ENCODE assay signal across 8 mouse cellular contexts in the genomic region with DNA sequence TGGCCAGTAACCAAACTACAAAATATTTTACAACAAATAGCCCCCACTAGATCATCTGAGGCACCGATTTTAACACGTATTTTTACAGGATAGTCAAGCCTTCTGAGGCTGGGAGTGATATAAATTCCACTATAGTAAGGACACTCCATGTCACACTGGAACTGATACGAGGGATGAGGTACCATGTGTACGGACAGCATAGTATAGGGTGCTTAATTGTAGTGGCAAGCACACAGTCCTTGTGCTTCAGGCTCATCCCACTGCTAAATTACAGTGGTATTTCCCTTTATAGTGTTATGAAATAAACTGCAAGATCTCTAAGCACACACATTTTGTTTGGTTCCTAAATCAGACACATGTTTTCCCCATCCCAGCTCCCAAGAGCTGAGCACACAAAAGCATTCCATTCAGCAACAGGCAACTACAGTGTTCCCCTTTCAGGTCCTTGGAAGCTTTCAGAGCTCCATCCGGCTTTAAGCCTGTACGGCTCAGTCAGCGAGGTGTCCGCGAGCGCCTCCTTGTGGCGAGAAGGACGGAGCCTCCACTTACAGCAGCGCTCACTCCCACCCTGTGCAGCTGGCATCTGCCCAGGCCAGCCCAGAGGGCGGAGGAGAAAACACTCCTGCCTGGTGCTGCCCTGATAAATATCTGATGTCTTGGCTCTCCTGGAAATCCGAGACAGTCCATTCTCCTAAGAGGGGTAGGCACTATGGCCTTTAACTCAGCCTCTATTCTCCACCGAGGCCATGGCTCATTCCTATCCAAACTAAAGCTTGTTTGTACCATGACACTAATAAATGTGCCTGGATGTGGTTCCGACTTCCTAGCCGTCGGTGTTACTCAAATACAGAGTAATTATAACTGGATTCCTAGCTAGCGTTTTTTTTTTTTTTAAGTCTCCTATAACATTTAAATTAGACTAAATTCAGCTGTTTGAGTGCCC.
DNase-seq lines count a peak whose midpoint lies in the region; ATAC-seq and TF ChIP-seq lines count a peak whose summit lies in the region.

No protein-coding gene starts in this region.

- 41% methylated on average over 20 of the region's 20 CpGs for WGBS in heart, adult 2 months
- 22% methylated on average over 20 of the region's 20 CpGs for WGBS in limb, embryonic 13.5 days
- 35% methylated on average over 20 of the region's 20 CpGs for WGBS in neural tube, embryonic 12.5 days

- H3K9me3 ChIP-seq in limb, embryonic 13.5 days, result no peaks in the 10 kb centered on the region
- no peaks in the 10 kb centered on the region for H3K9me3 ChIP-seq in neural tube, embryonic 12.5 days

- peak; percentile 94 for ATAC-seq in limb, embryonic 13.5 days (ENCODE audit: low FRiP score, low read depth)
- peak; percentile 88 for ATAC-seq in neural tube, embryonic 12.5 days (ENCODE audit: low FRiP score, low read depth)

- intact Hi-C loops in heart, adult 2 months (cut with DNase I), result no loop called here
- intact Hi-C loops in heart, postnatal 25 days (cut with DNase I), result no loop called here
- intact Hi-C loops in gastrocnemius, postnatal 14 days (cut with DNase I; ENCODE audit: low total_unique reads), result no loop called here

- H3K79me2 ChIP-seq in heart, adult 2 months (replicated peaks; ENCODE audit: control insufficient read depth, insufficient read depth, low read length), result no peaks in the 10 kb centered on the region

- H3K4me1 ChIP-seq in heart, adult 2 months (ENCODE audit: control insufficient read depth, insufficient read depth, low read length), result no peaks in the 10 kb centered on the region
- peaks cover 28% of the 10 kb centered on the region for H3K4me1 ChIP-seq in limb, embryonic 13.5 days
- peaks cover 17% of the 10 kb centered on the region; the same call in 1 of the 2 replicates for H3K4me1 ChIP-seq in neural tube, embryonic 12.5 days

- TF ChIP-seq POLR2A in heart, adult 2 months (IDR thresholded peaks at IDR 0.05; ENCODE audit: insufficient read depth, low read depth, low read length), result no peak

- peak; percentile 13 to 19 for DNase-seq in heart, adult 2 months
- DNase-seq in heart, postnatal 25 days (ENCODE audit: low spot score), result no peak
- peak; percentile 92 for DNase-seq in embryo, embryonic 10 days (ENCODE audit: low spot score)
- peak; percentile 79 for DNase-seq in gastrocnemius, postnatal 14 days
- peak; percentile 69 for DNase-seq in kidney, adult 9 months
- DNase-seq in thymus, postnatal 0 days (ENCODE audit: low spot score), result peak; percentile 10

- no peaks in the 10 kb centered on the region for H3K36me3 ChIP-seq in heart, adult 2 months (ENCODE audit: control insufficient read depth, insufficient read depth, low read length)
- H3K36me3 ChIP-seq in limb, embryonic 13.5 days, result no peaks in the 10 kb centered on the region
- no peaks in the 10 kb centered on the region for H3K36me3 ChIP-seq in neural tube, embryonic 12.5 days

- H3K4me3 ChIP-seq in heart, adult 2 months, result no peak overlapping the region
- H3K4me3 ChIP-seq in limb, embryonic 13.5 days, result no peak overlapping the region
- H3K4me3 ChIP-seq in neural tube, embryonic 12.5 days, result no peak overlapping the region

- H3K27me3 ChIP-seq in heart, adult 2 months (ENCODE audit: control insufficient read depth, insufficient read depth, low read length), result no peaks in the 10 kb centered on the region
- 0 out of 2 replicates have a peak, but pooled peaks cover 11% of the 10 kb centered on the region for H3K27me3 ChIP-seq in limb, embryonic 13.5 days
- peaks cover 9% of the 10 kb centered on the region; the same call in 1 of the 2 replicates for H3K27me3 ChIP-seq in neural tube, embryonic 12.5 days (replicated peaks)

- TF ChIP-seq EP300 in heart, adult 2 months (IDR thresholded peaks at IDR 0.05; ENCODE audit: insufficient read depth, low read depth, low read length), result no peak

- H3K4me2 ChIP-seq in limb, embryonic 13.5 days (replicated peaks), result peak overlapping the region; percentile 52
- H3K4me2 ChIP-seq in neural tube, embryonic 12.5 days (replicated peaks), result peak overlapping the region; percentile 20; the same call in 1 of the 2 replicates

- H3K27ac ChIP-seq in heart, adult 2 months, result no peak overlapping the region
- no peak overlapping the region for H3K27ac ChIP-seq in limb, embryonic 13.5 days
- no peak overlapping the region for H3K27ac ChIP-seq in neural tube, embryonic 12.5 days

- peak; percentile 60 for TF ChIP-seq CTCF in heart, adult 2 months (IDR thresholded peaks at IDR 0.05)

- H3K9ac ChIP-seq in heart, adult 2 months (ENCODE audit: low read depth, low read length), result no peak overlapping the region
- no peak overlapping the region for H3K9ac ChIP-seq in limb, embryonic 13.5 days
- H3K9ac ChIP-seq in neural tube, embryonic 12.5 days, result no peak overlapping the region
